Mouse (Mus musculus) right cerebral cortex, postnatal 10 days (tissue): ENCODE results near the gene Spock2.

Experiments
- DNase-seq, 2 experiments: peaks; one replicate each; pipeline ENCODE4 v3.0.0; 2021; ENCODE audit warnings: low spot score in 2 of 2

Gene Spock2

GRCm38 (mm10) chr10:60106146-60106530 lies at the start of gene Spock2:
TSS of gene Spock2 (plus strand) at chr10:60106219.
- peak; percentile 87 to 91 for DNase-seq

- DNase-seq = no peak
Measured at GRCm38 (mm10) chr10:60062173-60062572, 43.8 kb upstream of the Spock2 start.

GRCm38 (mm10) chr10:60062931-60063330 lies 43.1 kb upstream of the Spock2 start:
- DNase-seq = no peak

- DNase-seq = peak in 1 of 2 experiments; percentile 44
Measured at GRCm38 (mm10) chr10:60066524-60066923, 39.5 kb upstream of the Spock2 start.

GRCm38 (mm10) chr10:60075159-60075558 lies 30.9 kb upstream of the Spock2 start:
- DNase-seq = no peak

- no peak for DNase-seq
Measured at GRCm38 (mm10) chr10:60077226-60077625, 28.8 kb upstream of the Spock2 start.

- DNase-seq = no peak
Measured at GRCm38 (mm10) chr10:60077736-60078560, 28.1 kb upstream of the Spock2 start.

- DNase-seq = peak; percentile 71 to 72
Measured at GRCm38 (mm10) chr10:60078561-60078917, 27.5 kb upstream of the Spock2 start.

- no peak for DNase-seq
Measured at GRCm38 (mm10) chr10:60080171-60080570, 25.8 kb upstream of the Spock2 start.

- DNase-seq = no peak
Measured at GRCm38 (mm10) chr10:60080601-60080981, 25.4 kb upstream of the Spock2 start.

GRCm38 (mm10) chr10:60080982-60081825 lies 24.8 kb upstream of the Spock2 start:
- peak in 1 of 2 experiments; percentile 31 for DNase-seq

- no peak for DNase-seq
Measured at GRCm38 (mm10) chr10:60081905-60082304, 24.1 kb upstream of the Spock2 start.

GRCm38 (mm10) chr10:60084065-60084464 lies 22.0 kb upstream of the Spock2 start:
- peak in 1 of 2 experiments; percentile 47 for DNase-seq

GRCm38 (mm10) chr10:60092311-60092710 lies 13.7 kb upstream of the Spock2 start:
- no peak for DNase-seq

GRCm38 (mm10) chr10:60093751-60094150 lies 12.3 kb upstream of the Spock2 start:
- DNase-seq = no peak

- DNase-seq = no peak
Measured at GRCm38 (mm10) chr10:60095558-60095957, 10.5 kb upstream of the Spock2 start.

GRCm38 (mm10) chr10:60096302-60096701 lies 9.7 kb upstream of the Spock2 start:
- DNase-seq = no peak

- DNase-seq = no peak
Measured at GRCm38 (mm10) chr10:60097146-60097545, 8.9 kb upstream of the Spock2 start.

GRCm38 (mm10) chr10:60097774-60098173 lies 8.2 kb upstream of the Spock2 start:
- DNase-seq = no peak

- no peak for DNase-seq
Measured at GRCm38 (mm10) chr10:60105391-60106145, 451 bp upstream of the Spock2 start.

- peak; percentile 76 to 77 for DNase-seq
Measured at GRCm38 (mm10) chr10:60106531-60107186, 640 bp downstream of the Spock2 start.
